Mouse (Mus musculus) cerebellum, adult 2 months (tissue): ENCODE data around the gene Rnf113a2. TPM values are rescaled to one million over a fixed set of nuclear protein-coding genes. Genes with fewer than 3 reads are reported as not detected.

ENCODE experiments used
- DNase-seq, 2 experiments: peaks; one replicate each; pipeline ENCODE4 v3.0.0; 2021
- H3K27ac ChIP-seq: fragments of 200-500 bp; 2 replicates; pipeline ENCODE4 v1.5.1; 2012; ENCODE audit warnings: low read length, control low read depth, inconsistent platforms; ENCODE audit not compliant: insufficient read depth
- H3K27me3 ChIP-seq: fragments of 200-500 bp; 2 replicates; pipeline ENCODE4 v1.6.1; 2012; ENCODE audit warnings: inconsistent platforms, mild to moderate bottlenecking, low read length, moderate library complexity; ENCODE audit not compliant: control insufficient read depth, insufficient read depth
- H3K4me1 ChIP-seq: fragments of 200-500 bp; 2 replicates; pipeline ENCODE4 v1.6.1; 2011; ENCODE audit warnings: low read length; ENCODE audit not compliant: control insufficient read depth, insufficient read depth
- H3K4me3 ChIP-seq: fragments of 200-500 bp; replicated peaks from 2 replicates; pipeline ENCODE3; 2011; ENCODE audit warnings: mild to moderate bottlenecking, low read depth, low read length, control low read depth; ENCODE audit not compliant: insufficient read depth
- CTCF ChIP-seq: fragments of 200-500 bp; IDR thresholded peaks from 2 replicates; pipeline ENCODE4 v1.5.1; 2011; ENCODE audit warnings: low read depth, mild to moderate bottlenecking, control low read depth, low read length, moderate library complexity, borderline replicate concordance; ENCODE audit not compliant: insufficient read depth
- POLR2A ChIP-seq: fragments of 200-500 bp; IDR thresholded peaks from 2 replicates; pipeline ENCODE4 v1.6.1; 2011; ENCODE audit warnings: low read length, control low read depth, borderline replicate concordance; ENCODE audit not compliant: insufficient read depth
- WGBS: fragments of 180-500 bp; shearing (Covaris S2); methylation state at CpG from one replicate; pipeline ENCODE4 v1.1.7; 2018; 5-methylcytosine and 5-hydroxymethylcytosine counted together
- polyA plus RNA-seq: library from polyadenylated mRNA; depleted of rRNA; stranded (reverse); fragments of >200 nt; gene quantifications from 2 replicates; pipeline ENCODE4 v1.2.3, GENCODE M21; 2012; rRNA removed

Gene Rnf113a2
- polyA plus RNA-seq, 1 experiment: 17.6 TPM

DNA sequence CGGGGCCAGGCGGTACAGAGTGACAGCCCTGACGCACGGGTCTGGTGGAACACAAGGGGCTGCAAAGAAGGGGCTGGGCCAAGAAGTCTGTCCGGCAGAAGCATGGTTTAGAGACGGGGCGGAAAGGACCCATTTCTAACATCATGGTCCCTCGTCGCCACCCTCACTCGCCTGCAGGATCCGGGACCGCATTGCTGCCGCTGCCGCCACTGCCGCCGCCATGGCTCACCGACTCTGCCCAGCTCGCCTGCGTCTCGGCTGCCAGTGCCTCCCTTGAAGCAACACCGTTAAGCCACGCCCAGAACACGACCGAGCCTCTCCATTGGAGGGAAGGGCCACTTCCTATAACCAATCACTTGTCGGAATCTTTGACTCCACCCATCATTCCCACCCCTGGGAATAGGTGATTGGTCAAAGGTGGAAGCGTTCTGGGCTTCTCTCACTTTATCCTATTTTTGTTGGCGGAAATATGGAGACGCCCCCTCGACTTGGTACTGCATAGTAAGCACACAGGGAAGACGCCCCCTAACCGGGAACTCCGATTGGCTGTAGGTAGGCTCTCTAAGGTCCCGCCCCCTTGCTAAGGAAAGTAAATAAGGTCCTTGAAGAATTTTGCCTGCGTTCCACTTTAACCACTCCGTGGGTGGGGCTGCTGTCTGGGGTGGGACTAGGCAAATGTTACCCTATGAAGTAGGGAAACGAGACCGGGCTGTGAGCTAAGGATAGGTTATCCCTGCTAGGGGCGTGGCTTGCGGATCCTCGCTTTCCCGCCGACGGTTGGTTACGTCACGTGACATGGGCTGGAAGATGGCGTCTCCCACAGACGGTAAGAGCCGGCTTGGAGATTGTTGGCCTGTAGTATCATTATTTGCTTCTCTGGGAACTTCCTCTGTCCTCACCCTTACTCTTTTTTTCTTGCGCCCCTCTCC, 34.0 kb downstream of the Rnf113a2 start, which contains the start of the genes Aldh6a1 and Lin52:
Gene Aldh6a1 (minus strand): TSS at position 287 of the 929 bp plus-strand sequence.
Gene Lin52 (plus strand): TSS at position 705 of the 929 bp plus-strand sequence.
- H3K4me3 ChIP-seq: peak within 1 kb of the TSS; percentile 77
- DNase-seq: peak; percentile 95 to 99
- H3K27me3 ChIP-seq: no peaks in the 10 kb centered on the region
- H3K4me1 ChIP-seq: no peaks in the 10 kb centered on the region
- peak within 1 kb of the TSS; percentile 1; the same call in 1 of the 2 replicates for H3K27ac ChIP-seq
- under 1% methylated on average over 49 of the region's 49 CpGs for WGBS
- TF ChIP-seq POLR2A: peak; percentile 97
- TF ChIP-seq CTCF: no peak

DNA sequence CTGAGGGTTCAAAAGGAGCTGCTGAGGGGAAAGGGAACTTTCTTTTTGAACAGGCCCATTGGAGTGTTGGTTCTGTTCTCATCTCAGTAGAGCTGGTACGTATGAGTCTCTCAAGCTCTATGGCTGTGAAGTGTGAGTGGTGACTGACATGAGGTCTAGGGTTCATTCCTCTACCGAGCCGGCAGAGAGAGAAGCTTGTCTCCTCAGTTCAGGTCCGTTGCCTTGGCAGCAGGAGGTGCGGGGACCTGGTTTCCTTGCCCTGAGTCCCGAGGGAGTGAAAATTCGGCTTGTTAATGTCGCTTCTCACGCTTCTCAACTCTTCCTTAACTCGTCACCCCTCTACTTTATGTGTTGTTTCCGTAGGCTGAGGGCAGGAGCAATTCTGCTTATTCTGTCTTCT, 34.8 kb downstream of the Rnf113a2 start:
- Histone ChIP-seq H3K27ac (no peak overlapping the region; the same call in 1 of the 2 replicates), H3K4me3 (peak overlapping the region; percentile 60), H3K4me1 (no peaks in the 10 kb centered on the region), H3K27me3 (no peaks in the 10 kb centered on the region)
- WGBS: under 1% methylated on average over 11 of the region's 11 CpGs
- DNase-seq: no peak
- TF ChIP-seq CTCF (no peak), POLR2A (no peak)

GRCm38 (mm10) chr12:84456911-84457310, 39.9 kb downstream of the Rnf113a2 start:
- Histone ChIP-seq H3K4me3 (no peak overlapping the region), H3K4me1 (no peaks in the 10 kb centered on the region), H3K27me3 (no peaks in the 10 kb centered on the region), H3K27ac (no peak overlapping the region)
- no peak for TF ChIP-seq POLR2A
- no peak for TF ChIP-seq CTCF
- 16% methylated on average over 3 of the region's 3 CpGs for WGBS
- DNase-seq: peak in 1 of 2 experiments; percentile 52

DNA sequence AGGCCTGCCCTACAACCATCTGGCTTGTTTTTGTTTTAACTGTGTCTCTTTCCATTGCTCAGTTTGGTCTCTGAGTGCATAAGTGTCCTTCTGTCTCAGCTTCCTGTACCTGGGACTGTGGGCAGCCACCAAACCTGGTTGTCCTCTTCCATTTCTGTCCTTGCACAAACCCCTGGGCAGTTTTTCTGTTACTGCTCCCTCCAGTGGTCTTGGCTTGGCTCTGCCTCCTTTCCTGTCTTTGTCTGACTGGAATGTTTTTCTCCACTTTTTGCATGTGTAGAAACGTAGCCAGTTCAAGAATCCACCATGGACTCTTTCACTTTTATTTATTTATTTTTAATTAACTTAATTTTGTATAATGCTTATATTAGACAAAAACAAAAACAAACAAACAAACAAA, 42.8 kb downstream of the Rnf113a2 start:
- no peak for TF ChIP-seq POLR2A
- TF ChIP-seq CTCF: no peak
- Histone ChIP-seq H3K27me3 (no peaks in the 10 kb centered on the region), H3K4me3 (no peak overlapping the region), H3K4me1 (no peaks in the 10 kb centered on the region), H3K27ac (no peak overlapping the region)
- no peak for DNase-seq
- WGBS: 64% methylated on average over 1 of the region's 1 CpGs

DNA sequence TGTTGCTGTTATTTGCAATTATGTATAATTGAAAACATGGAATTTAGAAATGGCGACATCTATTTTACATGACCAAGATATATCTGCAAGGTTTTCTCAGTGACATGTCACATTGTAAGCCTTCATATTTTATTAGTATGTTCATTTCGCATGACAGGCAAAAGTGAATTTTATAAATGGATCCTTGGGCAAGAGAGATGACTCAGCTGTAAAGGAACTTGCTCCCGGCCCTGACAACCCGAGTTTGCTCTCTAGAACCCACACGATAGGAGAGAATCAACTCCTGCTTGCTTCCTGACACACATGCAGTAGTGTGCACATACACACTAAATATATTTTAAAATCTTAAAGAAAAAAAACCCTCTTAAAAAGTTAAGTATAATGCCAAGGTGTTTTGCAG, 44.4 kb downstream of the Rnf113a2 start:
- Histone ChIP-seq H3K4me1 (no peaks in the 10 kb centered on the region), H3K4me3 (no peak overlapping the region), H3K27ac (no peak overlapping the region), H3K27me3 (no peaks in the 10 kb centered on the region)
- TF ChIP-seq POLR2A (no peak), CTCF (no peak)
- DNase-seq: no peak
- WGBS: 94% methylated on average over 5 of the region's 5 CpGs

DNA sequence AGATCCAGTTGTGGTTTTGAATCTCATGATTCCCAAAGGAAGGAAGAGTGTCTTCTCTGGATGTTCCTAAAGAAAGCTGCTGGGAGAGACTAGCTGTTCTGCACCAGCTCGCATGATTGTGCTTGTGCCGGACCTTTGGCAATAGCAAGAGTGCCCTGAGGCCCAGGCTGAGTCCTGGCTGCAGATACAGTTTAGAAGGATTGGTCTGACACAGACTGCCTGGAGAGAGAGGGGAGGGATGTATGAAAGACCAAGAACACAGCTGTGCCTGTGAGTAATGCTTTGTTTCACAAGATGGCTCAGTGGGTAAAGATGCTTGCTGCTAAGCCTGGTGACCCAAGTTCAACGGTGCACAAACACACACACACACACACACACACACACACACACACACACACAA, 45.9 kb downstream of the Rnf113a2 start:
- Histone ChIP-seq H3K4me1 (no peaks in the 10 kb centered on the region), H3K27ac (no peak overlapping the region), H3K4me3 (no peak overlapping the region), H3K27me3 (no peaks in the 10 kb centered on the region)
- WGBS: 75% methylated on average over 3 of the region's 3 CpGs
- TF ChIP-seq POLR2A: no peak
- no peak for TF ChIP-seq CTCF
- no peak for DNase-seq

Other genes with a start within 250 kb of the Rnf113a2 start
- 8.4 and 9.7 TPM in 2 replicates for gene Elmsan1, start 198.3 kb upstream of the Rnf113a2 start, polyA plus RNA-seq
- 28.8 and 30.2 TPM in 2 replicates for gene Ptgr2, start 132.0 kb upstream of the Rnf113a2 start, polyA plus RNA-seq
- gene Zfp410, start 100.3 kb upstream of the Rnf113a2 start, polyA plus RNA-seq: 44.4 and 52.4 TPM in 2 replicates
- 39.9 and 45.0 TPM in 2 replicates for gene Coq6, start 55.5 kb upstream of the Rnf113a2 start, polyA plus RNA-seq
- 10.8 and 10.9 TPM in 2 replicates for gene Fam161b, start 55.4 kb upstream of the Rnf113a2 start, polyA plus RNA-seq
- gene Entpd5, start 8.2 kb upstream of the Rnf113a2 start, polyA plus RNA-seq: 26.2 and 29.0 TPM in 2 replicates
- 4.3 and 4.4 TPM in 2 replicates for gene Bbof1, start 8.1 kb upstream of the Rnf113a2 start, polyA plus RNA-seq
- 39.4 and 43.7 TPM in 2 replicates for gene Aldh6a1, start 33.8 kb downstream of the Rnf113a2 start, polyA plus RNA-seq
- 31.1 and 34.7 TPM in 2 replicates for gene Lin52, start 34.2 kb downstream of the Rnf113a2 start, polyA plus RNA-seq
- 1.6 and 2.2 TPM in 2 replicates for gene Vsx2, start 152.6 kb downstream of the Rnf113a2 start, polyA plus RNA-seq
- 33.5 and 35.2 TPM in 2 replicates for gene Abcd4, start 200.2 kb downstream of the Rnf113a2 start, polyA plus RNA-seq
- not detected in 2 replicates for gene Vrtn, start 223.8 kb downstream of the Rnf113a2 start, polyA plus RNA-seq